Mouse (Mus musculus): ENCODE data around the gene Ubxn10.

- TF ChIP-seq CTCF (IDR thresholded peaks at IDR 0.05; ENCODE audit: low read depth, low read length), result no peak
- TF ChIP-seq POLR2A (IDR thresholded peaks at IDR 0.05; ENCODE audit: extremely low read depth, insufficient read depth, low read length), result no peak
These were observed 8.9 kb upstream of the Ubxn10 start for GRCm38 (mm10) chr4:138745884-138746283.

Measured in liver, adult 2 months (tissue).